8 mouse cellular contexts compared by ENCODE assay signal in genomic region chr7:43466099-43466694, GRCm38 (mm10). TPM values are rescaled to one million over a fixed set of nuclear protein-coding genes. Genes with fewer than 3 reads are reported as not detected.
A peak's percentile ranks its signal among the peaks of the same experiment; 100 is the strongest.
DNase-seq lines count a peak whose midpoint lies in the region; ATAC-seq and TF ChIP-seq lines count a peak whose summit lies in the region.

No protein-coding gene starts in this region.

- under 1% methylated on average over 33 of the region's 33 CpGs for WGBS in heart, embryonic 14.5 days
- WGBS in liver, embryonic 16.5 days (ENCODE audit: insufficient replicate concordance): under 1% methylated on average over 33 of the region's 33 CpGs
- WGBS in neural tube, embryonic 11.5 days: 2% methylated on average over 33 of the region's 33 CpGs
- under 1% methylated on average over 33 of the region's 33 CpGs for WGBS in stomach, postnatal 0 days

- H3K4me3 ChIP-seq in brown adipose tissue, adult 24 weeks (ENCODE audit: insufficient read depth, low read depth, low read length): peak overlapping the region; percentile 63
- peak overlapping the region; percentile 44 to 50 for H3K4me3 ChIP-seq in heart, embryonic 14.5 days (ENCODE audit: control insufficient read depth in 1 of 2, insufficient read depth in 1 of 2, low read depth in 1 of 2, low read length in 2 of 2)
- peak overlapping the region; percentile 52 for H3K4me3 ChIP-seq in liver, embryonic 16.5 days (ENCODE audit: low read depth, low read length)
- peak overlapping the region; percentile 37 for H3K4me3 ChIP-seq in neural tube, embryonic 11.5 days (ENCODE audit: low read depth, low read length)
- H3K4me3 ChIP-seq in stomach, postnatal 0 days (ENCODE audit: low read depth, low read length): peak overlapping the region; percentile 55

- TF ChIP-seq EP300 in stomach, postnatal 0 days (optimal IDR thresholded peaks at IDR 0.05): no peak

- no peaks in the 10 kb centered on the region for H3K4me1 ChIP-seq in brown adipose tissue, adult 24 weeks (ENCODE audit: control insufficient read depth, insufficient read depth, insufficient read length, low read length)
- peaks cover 7 to 11% of the 10 kb centered on the region in 2 experiments; a peak in 1 of 4 replicates for H3K4me1 ChIP-seq in heart, embryonic 14.5 days (ENCODE audit: control insufficient read depth in 2 of 2, insufficient read depth in 2 of 2, low read length in 2 of 2)
- H3K4me1 ChIP-seq in liver, embryonic 16.5 days (ENCODE audit: control insufficient read depth, low read depth, low read length): peaks cover 19% of the 10 kb centered on the region
- no peaks in the 10 kb centered on the region for H3K4me1 ChIP-seq in neural tube, embryonic 11.5 days (ENCODE audit: control insufficient read depth, insufficient read depth, low read length)
- H3K4me1 ChIP-seq in stomach, postnatal 0 days (replicated peaks; ENCODE audit: control insufficient read depth, insufficient read depth): 0 out of 2 replicates have a peak, but pooled peaks cover 2% of the 10 kb centered on the region

- no peaks in the 10 kb centered on the region for H3K36me3 ChIP-seq in heart, embryonic 14.5 days (ENCODE audit: control insufficient read depth, insufficient read depth, low read length)
- H3K36me3 ChIP-seq in liver, embryonic 16.5 days (ENCODE audit: control insufficient read depth, insufficient read depth): no peaks in the 10 kb centered on the region
- H3K36me3 ChIP-seq in neural tube, embryonic 11.5 days (ENCODE audit: control insufficient read depth, insufficient read depth, low read length): no peaks in the 10 kb centered on the region
- no peaks in the 10 kb centered on the region for H3K36me3 ChIP-seq in stomach, postnatal 0 days (ENCODE audit: control insufficient read depth, insufficient read depth, low read length)

- peak; percentile 79 to 82 for DNase-seq in CD8-positive naive resting alpha-beta T cell, adult 2 months (ENCODE audit: low read depth in 2 of 2, low spot score in 2 of 2)
- DNase-seq in kidney, postnatal 10 days: peak; percentile 92
- DNase-seq in neural tube, embryonic 11.5 days (ENCODE audit: low spot score): peak; percentile 84
- DNase-seq in stomach, postnatal 0 days (ENCODE audit: low spot score): peak; percentile 88

- no peaks in the 10 kb centered on the region for H3K9me3 ChIP-seq in heart, embryonic 14.5 days (ENCODE audit: control insufficient read depth, low read length)
- H3K9me3 ChIP-seq in liver, embryonic 16.5 days (replicated peaks; ENCODE audit: control insufficient read depth, low read length): no peaks in the 10 kb centered on the region
- no peaks in the 10 kb centered on the region for H3K9me3 ChIP-seq in neural tube, embryonic 11.5 days (ENCODE audit: control insufficient read depth, low read length)
- H3K9me3 ChIP-seq in stomach, postnatal 0 days (ENCODE audit: control insufficient read depth, low read length): no peaks in the 10 kb centered on the region

- ATAC-seq in erythroid progenitor cell, adult 5-6 weeks (replicated peaks; ENCODE audit: low FRiP score, poor library complexity, severe bottlenecking): peak; percentile 80
- ATAC-seq in heart, embryonic 14.5 days (ENCODE audit: insufficient number of reproducible peaks, insufficient read depth, low FRiP score, low read depth): peak; percentile 62
- ATAC-seq in liver, embryonic 16.5 days (ENCODE audit: low read depth): peak; percentile 53
- ATAC-seq in neural tube, embryonic 11.5 days (ENCODE audit: insufficient read depth, low FRiP score, low TSS enrichment): peak; percentile 64
- ATAC-seq in stomach, postnatal 0 days (ENCODE audit: low FRiP score, low TSS enrichment): peak; percentile 82

- peak; percentile 98 for TF ChIP-seq CTCF in stomach, postnatal 0 days (IDR thresholded peaks at IDR 0.05; ENCODE audit: low read depth)

- 0 out of 2 replicates have a peak overlapping the region, but pooled peaks have one; percentile 1 for H3K27ac ChIP-seq in brown adipose tissue, adult 24 weeks (replicated peaks; ENCODE audit: low read depth, low read length)
- H3K27ac ChIP-seq in heart, embryonic 14.5 days (replicated peaks in 1 of 2; ENCODE audit: control insufficient read depth in 1 of 2, insufficient read depth in 1 of 2, low read depth in 2 of 2, low read length in 2 of 2): 0 out of 4 replicates have a peak overlapping the region, but pooled peaks of 1 of the 2 experiments have one; percentile 1
- H3K27ac ChIP-seq in liver, embryonic 16.5 days (ENCODE audit: low read length): no peak overlapping the region
- no peak overlapping the region for H3K27ac ChIP-seq in neural tube, embryonic 11.5 days (ENCODE audit: low read depth, low read length)
- H3K27ac ChIP-seq in stomach, postnatal 0 days (replicated peaks): peak overlapping the region; percentile 69; the same call in 1 of the 2 replicates

- H3K9ac ChIP-seq in heart, embryonic 14.5 days (ENCODE audit: low read length): peak overlapping the region; percentile 67
- peak overlapping the region; percentile 45 for H3K9ac ChIP-seq in liver, embryonic 16.5 days (ENCODE audit: low read depth, low read length)
- H3K9ac ChIP-seq in neural tube, embryonic 11.5 days (ENCODE audit: low read length): peak overlapping the region; percentile 9
- H3K9ac ChIP-seq in stomach, postnatal 0 days (ENCODE audit: low read length): peak overlapping the region; percentile 63

- H3K27me3 ChIP-seq in heart, embryonic 14.5 days (ENCODE audit: control insufficient read depth, insufficient read depth, low read length): no peaks in the 10 kb centered on the region; the same call in 1 of the 2 replicates
- no peaks in the 10 kb centered on the region for H3K27me3 ChIP-seq in liver, embryonic 16.5 days (ENCODE audit: control insufficient read depth, insufficient read depth, low read depth, low read length)
- peaks cover 7% of the 10 kb centered on the region; the same call in 1 of the 2 replicates for H3K27me3 ChIP-seq in neural tube, embryonic 11.5 days (ENCODE audit: control insufficient read depth, insufficient read depth, low read length)
- no peaks in the 10 kb centered on the region for H3K27me3 ChIP-seq in stomach, postnatal 0 days (ENCODE audit: control insufficient read depth, insufficient read depth, low read length)

- H3K4me2 ChIP-seq in heart, embryonic 14.5 days (ENCODE audit: low read length): peak overlapping the region; percentile 96
- peak overlapping the region; percentile 81 for H3K4me2 ChIP-seq in liver, embryonic 16.5 days (ENCODE audit: low read depth, low read length)
- H3K4me2 ChIP-seq in neural tube, embryonic 11.5 days (ENCODE audit: low read depth): peak overlapping the region; percentile 65
- H3K4me2 ChIP-seq in stomach, postnatal 0 days (replicated peaks; ENCODE audit: low read depth): peak overlapping the region; percentile 92

RNA-seq across cellular contexts. Expression of gene Vsig10l, which starts 3.2 kb away (rescaled TPM):
- polyA plus RNA-seq in brown adipose tissue, adult 24 weeks (2012; ENCODE audit: insufficient read depth, insufficient read length, missing spikeins): 1.9 and 3.5 TPM in 2 replicates
- 1.7 TPM in 1 of 2 replicates, not detected in the other for total RNA-seq in erythroid progenitor cell, adult 5-6 weeks (2015; ENCODE audit: low replicate concordance)
- 0.13 and 0.23 TPM in 2 replicates for total RNA-seq in erythroid progenitor cell, adult 5-6 weeks (2017; ENCODE audit: low replicate concordance)
- 2.2 and 2.7 TPM in 2 replicates for polyA plus RNA-seq in heart, embryonic 14.5 days (2014; fragmentation: Nextera tagmentation; extraction: Ambion mirVana)
- polyA plus RNA-seq in liver, embryonic 16.5 days (2015; fragmentation: Nextera tagmentation; extraction: Ambion mirVana): 1.1 and 1.3 TPM in 2 replicates
- 2.0 and 4.0 TPM in 2 replicates for polyA plus RNA-seq in neural tube, embryonic 11.5 days (2014; fragmentation: Nextera tagmentation; extraction: Ambion mirVana)
- polyA plus RNA-seq in stomach, postnatal 0 days (2015; fragmentation: Nextera tagmentation; extraction: Ambion mirVana): 36.1 and 40.5 TPM in 2 replicates

RNA-seq across cellular contexts. Expression of gene Gm45233, which starts 22.3 kb away (rescaled TPM):
- not detected in 2 replicates for polyA plus RNA-seq in brown adipose tissue, adult 24 weeks (2012; ENCODE audit: insufficient read depth, insufficient read length, missing spikeins)
- total RNA-seq in erythroid progenitor cell, adult 5-6 weeks (2015; ENCODE audit: low replicate concordance): not detected in 2 replicates
- total RNA-seq in erythroid progenitor cell, adult 5-6 weeks (2017; ENCODE audit: low replicate concordance): 5.8 TPM in 1 of 2 replicates, not detected in the other
- polyA plus RNA-seq in heart, embryonic 14.5 days (2014; fragmentation: Nextera tagmentation; extraction: Ambion mirVana): not detected in 2 replicates
- 0.17 and 0.22 TPM in 2 replicates for polyA plus RNA-seq in liver, embryonic 16.5 days (2015; fragmentation: Nextera tagmentation; extraction: Ambion mirVana)
- not detected in 2 replicates for polyA plus RNA-seq in neural tube, embryonic 11.5 days (2014; fragmentation: Nextera tagmentation; extraction: Ambion mirVana)
- polyA plus RNA-seq in stomach, postnatal 0 days (2015; fragmentation: Nextera tagmentation; extraction: Ambion mirVana): 0.34 and 0.46 TPM in 2 replicates

RNA-seq across cellular contexts. Expression of gene Etfb, which starts 22.3 kb away (rescaled TPM):
- 2,383 and 2,841 TPM in 2 replicates for polyA plus RNA-seq in brown adipose tissue, adult 24 weeks (2012; ENCODE audit: insufficient read depth, insufficient read length, missing spikeins)
- 46.5 and 102 TPM in 2 replicates for total RNA-seq in erythroid progenitor cell, adult 5-6 weeks (2015; ENCODE audit: low replicate concordance)
- total RNA-seq in erythroid progenitor cell, adult 5-6 weeks (2017; ENCODE audit: low replicate concordance): 70.3 and 109 TPM in 2 replicates
- polyA plus RNA-seq in heart, embryonic 14.5 days (2014; fragmentation: Nextera tagmentation; extraction: Ambion mirVana): 703 and 738 TPM in 2 replicates
- 314 and 319 TPM in 2 replicates for polyA plus RNA-seq in liver, embryonic 16.5 days (2015; fragmentation: Nextera tagmentation; extraction: Ambion mirVana)
- 207 and 224 TPM in 2 replicates for polyA plus RNA-seq in neural tube, embryonic 11.5 days (2014; fragmentation: Nextera tagmentation; extraction: Ambion mirVana)
- polyA plus RNA-seq in stomach, postnatal 0 days (2015; fragmentation: Nextera tagmentation; extraction: Ambion mirVana): 513 and 521 TPM in 2 replicates

RNA-seq across cellular contexts. Expression of gene Iglon5, which starts 23.7 kb away (rescaled TPM):
- 0.48 and 0.58 TPM in 2 replicates for polyA plus RNA-seq in brown adipose tissue, adult 24 weeks (2012; ENCODE audit: insufficient read depth, insufficient read length, missing spikeins)
- total RNA-seq in erythroid progenitor cell, adult 5-6 weeks (2015; ENCODE audit: low replicate concordance): not detected in 2 replicates
- total RNA-seq in erythroid progenitor cell, adult 5-6 weeks (2017; ENCODE audit: low replicate concordance): not detected in 2 replicates
- 0.07 and 0.09 TPM in 2 replicates for polyA plus RNA-seq in heart, embryonic 14.5 days (2014; fragmentation: Nextera tagmentation; extraction: Ambion mirVana)
- not detected in 2 replicates for polyA plus RNA-seq in liver, embryonic 16.5 days (2015; fragmentation: Nextera tagmentation; extraction: Ambion mirVana)
- 2.4 and 2.7 TPM in 2 replicates for polyA plus RNA-seq in neural tube, embryonic 11.5 days (2014; fragmentation: Nextera tagmentation; extraction: Ambion mirVana)
- polyA plus RNA-seq in stomach, postnatal 0 days (2015; fragmentation: Nextera tagmentation; extraction: Ambion mirVana): 0.34 and 0.35 TPM in 2 replicates

RNA-seq across cellular contexts. Expression of gene Cldnd2, which starts 25.6 kb away (rescaled TPM):
- not detected in 2 replicates for polyA plus RNA-seq in brown adipose tissue, adult 24 weeks (2012; ENCODE audit: insufficient read depth, insufficient read length, missing spikeins)
- total RNA-seq in erythroid progenitor cell, adult 5-6 weeks (2015; ENCODE audit: low replicate concordance): not detected in 2 replicates
- total RNA-seq in erythroid progenitor cell, adult 5-6 weeks (2017; ENCODE audit: low replicate concordance): not detected in 2 replicates
- not detected in 2 replicates for polyA plus RNA-seq in heart, embryonic 14.5 days (2014; fragmentation: Nextera tagmentation; extraction: Ambion mirVana)
- polyA plus RNA-seq in liver, embryonic 16.5 days (2015; fragmentation: Nextera tagmentation; extraction: Ambion mirVana): not detected in 2 replicates
- polyA plus RNA-seq in neural tube, embryonic 11.5 days (2014; fragmentation: Nextera tagmentation; extraction: Ambion mirVana): not detected in 2 replicates
- not detected in 2 replicates for polyA plus RNA-seq in stomach, postnatal 0 days (2015; fragmentation: Nextera tagmentation; extraction: Ambion mirVana)

Comparison
In these comparisons a context has a peak if more than half of its experiments do, and no peak if none do; other contexts are left out.
1. H3K27ac ChIP-seq: peak in brown adipose tissue, adult 24 weeks (single experiment) and stomach, postnatal 0 days (single experiment); none in liver, embryonic 16.5 days (single experiment) and neural tube, embryonic 11.5 days (single experiment).
2. H3K9ac ChIP-seq: peak in every context shown above with its lines; median percentile 67 in heart, embryonic 14.5 days; 63 in stomach, postnatal 0 days; 45 in liver, embryonic 16.5 days; 9 in neural tube, embryonic 11.5 days.
3. Peak in every context shown above with its lines, with median percentiles within 50 percentile points of each other: DNase-seq, H3K4me3 ChIP-seq, ATAC-seq and H3K4me2 ChIP-seq.